Mouse (Mus musculus): Measurements from ENCODE around the gene Cst6.

DNA sequence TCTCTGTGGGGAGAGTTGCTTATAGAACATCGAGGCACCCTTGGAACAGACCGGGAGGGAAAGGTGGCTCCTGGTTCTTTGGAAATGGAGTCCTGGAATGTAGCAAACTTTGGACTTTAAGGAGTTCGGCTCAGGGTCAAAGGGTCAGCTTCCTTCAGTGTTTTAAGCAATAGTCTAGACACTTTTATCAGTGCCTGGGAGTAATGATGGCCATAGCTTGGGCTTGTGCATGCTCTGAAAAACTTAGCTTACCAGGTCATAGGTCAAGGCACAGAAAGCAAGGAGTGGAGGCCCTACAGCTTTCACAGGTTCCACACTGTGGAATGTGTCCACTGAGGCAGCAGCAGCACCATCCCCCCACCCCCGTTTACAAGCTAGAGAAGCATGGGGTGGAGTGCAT, 25.4 kb upstream of the Cst6 start:
- no peak for TF ChIP-seq CTCF (IDR thresholded peaks at IDR 0.05; ENCODE audit: low read depth)
- TF ChIP-seq EP300 (IDR thresholded peaks at IDR 0.05; ENCODE audit: low read depth) = no peak
